Mouse (Mus musculus) adrenal gland, postnatal 4 days (tissue): Measurements from ENCODE around the gene C2cd4d. TPM values are rescaled to one million over a fixed set of nuclear protein-coding genes. Genes with fewer than 3 reads are reported as not detected.

ENCODE experiments used
- DNase-seq, 2 experiments: peaks; one replicate each; pipeline ENCODE4 v3.0.0; 2021 to 2022; ENCODE audit warnings: low spot score in 2 of 2, mixed read lengths in 2 of 2
- total RNA-seq, 2 experiments: library from RNA; stranded (reverse); gene quantifications; 2 replicates each; pipeline ENCODE4 v1.2.3; 2021

C2cd4d gene
- total RNA-seq, 2 experiments from 2014 or later = 0.62 to 0.67 TPM

DNA sequence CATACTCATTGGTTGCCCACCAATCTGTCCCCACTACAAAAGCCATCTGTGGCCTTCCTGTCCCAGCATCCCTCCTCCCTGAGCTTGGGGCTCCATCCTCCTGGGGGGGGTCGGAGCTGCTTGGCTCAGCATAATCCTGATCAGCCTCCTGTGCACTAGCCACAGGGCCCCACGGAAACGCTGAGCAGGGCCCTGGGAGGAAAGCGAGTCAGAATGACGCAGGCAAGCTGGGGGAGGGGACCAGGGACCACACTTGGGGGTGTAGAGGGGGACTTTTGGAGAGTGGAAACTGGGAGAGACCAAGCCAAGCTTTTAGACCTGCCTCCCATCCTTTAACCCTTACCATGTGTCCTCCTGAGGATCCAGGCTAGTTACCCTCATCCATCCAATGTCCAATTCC lies 13.6 kb downstream of the C2cd4d start:
- DNase-seq = no peak

DNA sequence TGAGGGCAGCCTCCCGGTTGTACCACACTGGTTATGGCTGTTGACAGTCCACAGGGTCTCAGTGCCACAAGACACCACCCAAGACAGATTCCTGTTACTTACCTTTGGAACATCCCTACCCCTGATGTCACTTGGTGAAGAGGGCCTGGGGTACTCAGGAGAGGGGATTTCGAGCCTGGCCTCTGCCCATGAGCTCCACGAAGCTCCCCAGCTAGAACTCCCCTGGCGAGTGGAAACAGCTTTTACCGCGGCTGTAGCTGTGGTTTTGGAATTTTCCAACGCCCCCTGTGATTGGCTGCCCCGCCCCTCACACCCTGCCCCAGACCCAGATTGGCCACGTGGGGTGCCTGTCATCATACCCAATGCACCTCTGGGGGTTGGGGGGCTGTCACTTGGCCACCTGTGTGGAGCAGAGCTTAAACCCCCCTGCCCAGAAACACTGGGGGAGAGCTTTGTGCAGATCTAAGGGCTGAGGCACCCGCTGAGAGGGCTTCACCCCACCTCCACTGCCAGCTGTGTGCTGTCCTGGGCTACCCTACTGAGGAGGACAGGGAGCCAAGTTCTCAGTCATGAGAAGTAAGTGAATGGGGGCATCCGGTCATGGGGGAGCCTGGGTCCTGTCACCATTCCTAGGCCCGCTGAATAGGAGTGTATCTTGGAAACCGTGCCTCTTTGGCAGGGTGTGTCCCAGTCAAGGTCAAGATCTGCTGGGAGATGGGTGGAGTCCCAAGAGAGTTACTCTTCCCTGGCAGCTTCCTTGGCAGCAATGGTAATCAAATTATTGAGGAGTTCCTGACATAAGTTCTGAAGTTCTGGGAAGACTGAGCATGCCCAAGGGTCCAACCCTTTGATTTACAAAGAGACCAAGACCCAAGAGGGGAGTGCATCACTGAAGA lies 15.0 kb downstream of the C2cd4d start:
- DNase-seq = no peak

DNA sequence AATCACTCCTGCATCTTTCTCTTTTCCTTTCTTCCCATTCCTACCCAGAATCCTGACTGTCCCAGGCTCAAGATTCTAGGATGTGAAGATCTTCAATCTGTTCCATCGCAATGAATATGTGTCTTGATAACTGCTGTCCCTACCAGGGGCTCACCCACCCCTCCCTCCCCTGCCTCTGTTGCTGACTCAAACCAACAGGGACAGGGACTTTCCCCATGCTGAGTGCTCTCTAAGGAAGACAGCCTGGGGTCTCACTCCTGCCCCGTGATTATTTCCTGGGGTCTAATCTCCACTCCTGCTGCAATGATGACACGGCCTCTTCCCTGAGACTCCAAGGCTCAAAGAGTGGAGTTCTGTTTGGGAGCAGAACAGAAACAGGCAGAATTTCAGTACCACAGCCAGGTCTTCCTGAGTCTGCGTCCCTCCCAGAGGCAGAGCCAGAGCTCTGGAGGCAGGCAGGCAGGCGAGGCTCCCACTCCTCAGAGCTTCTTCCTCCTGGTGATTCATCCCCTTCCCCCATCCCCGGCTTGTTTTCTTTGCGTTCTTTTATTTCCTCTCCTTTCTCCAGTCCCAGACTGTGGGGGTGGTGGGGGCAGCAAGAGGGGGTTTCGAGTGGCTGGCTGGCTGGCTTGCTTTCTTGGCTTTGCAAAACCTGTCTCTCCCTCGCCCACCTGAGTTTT lies 17.7 kb downstream of the C2cd4d start:
- DNase-seq = no peak

DNA sequence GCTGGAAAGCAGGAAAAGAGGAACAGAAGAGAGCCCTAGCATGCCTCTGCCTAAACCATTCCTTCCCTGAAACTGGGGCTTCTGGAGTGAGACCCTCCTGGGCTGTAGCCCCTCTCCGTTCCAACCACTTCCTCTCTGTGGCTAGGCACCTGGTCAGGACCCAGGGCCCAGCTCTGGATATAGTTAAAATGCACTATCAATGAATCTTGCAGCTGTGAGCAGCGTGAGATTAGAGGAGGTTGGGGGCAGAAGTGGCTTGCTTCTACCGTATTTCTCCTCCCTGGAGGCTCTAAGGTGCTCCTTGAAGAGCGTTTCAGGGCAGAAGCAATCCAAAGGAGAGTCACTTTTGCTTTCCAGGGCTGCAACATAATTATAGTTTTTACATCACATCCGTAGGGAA lies 20.1 kb downstream of the C2cd4d start:
- no peak for DNase-seq

DNA sequence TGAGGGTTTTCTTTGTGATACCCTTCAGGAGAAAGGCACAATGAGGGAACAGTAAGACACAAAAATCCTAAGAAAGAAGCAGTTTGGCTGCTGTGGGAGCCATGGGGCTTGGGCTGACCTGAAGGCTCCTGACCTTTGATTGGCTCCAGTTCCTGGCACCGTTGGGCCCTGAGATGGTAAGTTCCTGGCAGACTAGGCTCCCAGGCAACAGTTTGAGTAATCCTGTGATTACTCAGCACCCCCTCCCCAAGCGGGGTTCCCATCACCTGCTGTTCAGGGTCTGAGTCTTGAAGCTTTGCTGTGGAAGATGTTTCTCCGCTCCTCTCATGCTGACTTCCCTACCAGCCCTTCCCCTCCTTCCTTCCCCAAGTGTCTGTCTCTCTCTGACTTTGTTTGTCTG lies 21.2 kb downstream of the C2cd4d start:
- DNase-seq = no peak

DNA sequence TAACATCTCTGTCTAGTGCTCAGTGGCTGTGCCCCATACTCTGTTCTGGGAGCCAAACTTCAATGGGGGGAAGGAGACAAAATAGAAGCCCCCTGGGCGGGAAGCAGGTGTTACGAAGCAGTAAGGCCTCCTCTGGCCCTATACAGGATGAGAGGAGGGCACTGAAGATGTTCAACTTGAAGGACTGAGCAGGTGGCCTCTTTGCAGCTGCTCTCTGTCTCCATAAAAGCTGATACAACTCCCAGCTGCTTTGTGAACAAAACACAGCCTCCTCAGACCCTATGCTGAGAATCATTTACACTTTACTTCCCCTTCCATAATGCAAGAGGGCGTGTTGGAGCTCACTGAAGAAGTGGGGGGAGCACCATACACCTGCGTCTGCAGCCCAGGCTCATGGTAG lies 24.4 kb downstream of the C2cd4d start:
- no peak for DNase-seq

DNA sequence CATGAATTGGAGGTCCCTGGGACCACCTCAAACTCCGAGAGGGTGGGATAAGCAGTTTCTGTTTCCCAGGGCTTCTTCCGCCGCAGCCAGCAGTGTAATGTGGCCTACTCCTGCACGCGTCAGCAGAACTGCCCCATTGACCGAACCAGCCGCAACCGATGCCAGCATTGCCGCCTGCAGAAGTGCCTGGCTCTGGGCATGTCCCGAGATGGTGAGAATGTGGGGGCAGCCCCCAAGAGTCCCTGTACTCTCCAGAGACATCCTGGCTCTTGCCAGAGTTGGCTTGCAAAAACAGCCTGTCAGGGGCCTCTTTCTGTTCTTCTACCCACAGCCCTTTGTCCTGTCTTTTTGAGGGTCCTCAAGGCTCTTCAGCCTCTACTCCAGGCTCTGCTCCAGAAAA lies 25.2 kb downstream of the C2cd4d start:
- DNase-seq = no peak

DNA sequence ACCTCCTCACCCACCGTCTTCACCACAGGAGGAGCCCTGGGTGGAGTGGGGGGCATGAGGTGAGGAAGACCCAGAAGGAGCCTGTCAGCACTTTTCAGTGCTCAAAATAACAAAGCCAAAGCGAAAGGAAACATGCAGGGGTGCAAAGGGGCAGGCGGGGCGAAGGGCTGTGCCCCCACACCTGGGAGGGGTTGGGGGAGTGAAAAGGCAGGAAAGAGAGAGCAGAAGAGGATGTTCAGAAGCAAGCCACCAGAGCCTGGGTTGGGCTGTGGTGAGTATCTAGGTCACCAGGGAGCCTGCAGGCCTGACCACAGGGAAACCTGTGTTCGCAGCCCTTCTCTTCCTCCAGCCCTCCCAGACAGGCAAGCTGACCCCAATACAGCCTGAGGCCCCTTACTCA lies 25.8 kb downstream of the C2cd4d start:
- no peak for DNase-seq

DNA sequence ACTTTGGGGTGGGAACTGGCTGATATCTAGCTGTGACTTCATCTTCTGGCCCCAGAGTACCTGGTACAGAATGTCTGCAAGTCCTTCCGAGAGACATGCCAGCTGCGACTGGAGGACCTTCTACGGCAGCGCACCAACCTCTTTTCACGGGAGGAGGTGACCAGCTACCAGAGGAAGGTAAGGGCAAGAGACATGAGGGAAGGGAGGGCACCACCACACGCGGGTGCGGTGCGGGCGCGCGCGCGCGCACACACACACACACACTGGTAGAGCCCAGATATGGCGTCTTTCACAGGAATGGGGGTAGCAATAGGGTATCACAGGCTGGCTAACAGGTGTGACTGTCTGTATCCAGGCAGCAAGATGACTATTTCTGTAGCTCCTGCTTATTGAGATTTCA lies 27.2 kb downstream of the C2cd4d start:
- no peak for DNase-seq

DNA sequence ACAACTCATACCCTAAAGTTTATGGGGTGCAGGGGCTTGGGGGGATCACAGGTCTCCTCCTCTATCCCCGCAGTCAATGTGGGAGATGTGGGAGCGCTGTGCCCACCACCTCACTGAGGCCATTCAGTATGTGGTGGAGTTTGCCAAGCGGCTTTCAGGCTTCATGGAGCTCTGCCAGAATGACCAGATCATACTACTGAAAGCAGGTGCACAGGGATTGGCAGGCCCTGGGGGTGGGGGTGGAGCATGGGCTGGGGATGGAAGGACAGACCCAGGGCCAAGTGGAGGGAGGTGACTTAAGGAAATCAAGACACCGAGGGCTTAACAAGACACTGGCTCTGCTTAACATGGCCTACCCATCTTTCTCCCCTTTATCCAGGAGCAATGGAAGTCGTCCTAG lies 28.8 kb downstream of the C2cd4d start:
- no peak for DNase-seq

DNA sequence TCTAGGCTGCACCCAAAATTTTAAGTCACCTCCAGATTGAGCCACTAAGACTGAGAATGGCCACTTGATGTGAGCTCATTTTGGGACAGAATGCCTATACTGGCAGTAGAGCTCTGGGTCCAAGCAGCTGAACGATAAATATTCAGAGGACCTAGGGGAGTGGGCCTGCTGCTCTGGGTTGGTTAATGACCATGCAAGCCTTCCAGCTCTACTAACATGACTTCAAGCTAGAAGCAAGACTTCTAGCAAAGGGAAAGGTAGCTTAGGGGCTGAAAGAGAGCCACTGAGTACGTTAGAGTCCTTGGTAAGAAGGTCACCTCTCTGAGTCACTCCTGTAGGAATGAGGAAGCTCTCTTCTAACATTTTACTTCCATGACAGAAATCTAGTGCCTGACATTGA lies 29.9 kb downstream of the C2cd4d start:
- DNase-seq = no peak

DNA sequence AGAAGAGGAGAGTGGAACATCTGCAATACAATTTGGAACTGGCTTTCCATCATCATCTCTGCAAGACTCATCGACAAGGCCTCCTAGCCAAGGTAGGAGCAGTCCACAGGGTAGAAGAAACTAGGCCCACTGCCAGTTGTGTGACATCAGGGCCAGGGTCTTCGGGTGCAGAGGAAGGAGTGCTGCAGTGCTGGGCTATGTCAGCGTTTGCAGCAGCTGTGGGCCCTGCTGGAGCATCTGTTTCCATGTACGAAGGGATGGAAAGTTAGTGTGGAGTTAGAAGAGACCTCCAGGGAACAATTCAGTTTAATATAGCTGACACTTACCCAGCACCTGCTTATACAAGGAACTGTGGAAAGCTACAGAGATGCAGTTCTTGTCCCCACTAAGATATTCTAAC lies 30.8 kb downstream of the C2cd4d start:
- no peak for DNase-seq

DNA sequence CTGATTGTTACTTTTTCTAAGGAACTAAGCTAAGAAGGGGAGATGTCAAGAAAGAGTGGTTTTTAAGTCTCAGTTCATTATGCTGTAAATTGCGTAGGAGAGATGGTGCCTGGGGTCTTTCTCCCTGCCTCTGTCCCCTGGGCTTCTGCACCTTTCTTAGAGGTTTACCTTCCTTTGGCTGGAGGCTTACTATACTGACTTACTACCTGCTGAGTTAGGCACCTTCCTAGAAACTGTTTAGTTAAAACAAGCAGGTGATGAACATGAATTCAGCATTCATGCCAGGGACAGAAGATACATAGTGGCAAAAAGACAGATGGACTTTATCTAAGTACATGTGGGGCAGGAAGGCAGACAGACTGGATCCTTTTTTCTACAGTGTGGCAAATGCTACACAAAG lies 34.1 kb downstream of the C2cd4d start:
- no peak for DNase-seq

DNA sequence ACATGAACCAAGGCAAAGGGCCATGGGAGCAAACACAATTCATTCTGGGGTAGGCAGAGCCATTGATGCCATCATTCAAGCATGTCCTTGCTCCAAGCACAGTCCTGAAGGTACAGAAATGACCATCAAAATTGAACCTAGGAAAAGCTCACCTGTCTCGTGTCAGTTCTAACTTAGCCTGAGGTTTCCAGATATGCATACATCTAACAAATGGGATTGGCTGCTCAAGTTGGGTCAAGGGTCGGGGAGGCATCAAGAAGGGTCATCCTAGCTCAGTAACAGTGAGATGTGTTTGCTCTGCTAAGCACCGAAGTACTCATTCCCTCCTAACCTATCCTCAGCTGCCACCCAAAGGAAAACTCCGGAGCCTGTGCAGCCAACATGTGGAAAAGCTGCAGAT lies 34.6 kb downstream of the C2cd4d start:
- DNase-seq = no peak

DNA sequence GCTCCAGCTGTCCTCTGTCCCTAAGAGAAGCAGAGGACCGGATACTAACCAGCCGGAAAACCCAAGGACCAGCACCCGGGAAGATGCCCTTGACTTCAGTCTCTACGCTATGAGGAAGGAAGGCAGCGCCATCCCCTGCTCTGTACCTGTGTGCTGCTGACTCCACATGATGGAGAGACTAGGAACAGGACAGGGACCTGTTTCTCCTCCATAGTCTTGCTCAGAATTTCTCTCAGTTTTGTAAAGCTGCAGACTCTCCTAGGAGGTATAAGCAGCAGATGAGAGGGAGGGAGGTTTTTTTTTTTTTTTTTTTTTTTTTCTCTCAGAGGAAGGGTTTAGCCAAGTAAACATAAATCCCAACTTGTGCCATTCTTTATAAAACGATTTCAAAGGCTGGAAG lies 36.0 kb downstream of the C2cd4d start, which contains the start of gene Lingo4:
TSS of gene Lingo4 (plus strand) at position 301 of the 400 bp plus-strand sequence.
- no peak for DNase-seq

DNA sequence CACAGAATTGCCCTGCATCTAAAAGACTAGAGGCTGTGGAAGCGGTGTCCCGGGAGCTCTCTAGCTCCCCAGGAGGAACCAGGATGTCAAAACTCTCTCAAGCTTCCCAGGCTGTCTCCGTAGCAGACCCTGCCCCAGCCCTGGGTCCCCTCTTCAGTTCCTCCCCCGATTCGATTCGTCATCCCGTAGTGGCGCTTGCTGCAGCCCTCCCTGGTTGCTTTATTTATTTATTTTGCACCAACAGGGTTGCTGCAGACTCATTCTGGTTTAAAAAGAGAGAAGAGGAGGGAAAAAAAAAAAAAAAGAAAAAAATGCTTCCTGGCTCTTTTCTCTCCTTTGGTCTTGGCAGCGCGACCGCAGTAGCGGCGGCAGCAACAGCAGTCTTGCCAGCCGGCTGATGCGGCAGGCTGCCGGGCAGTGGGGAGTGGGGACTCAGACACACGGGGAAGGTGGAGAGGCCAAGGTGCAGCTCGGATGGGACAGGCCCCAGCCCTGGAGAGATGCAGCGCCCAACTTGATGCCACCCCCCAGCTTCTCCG lies 36.8 kb downstream of the C2cd4d start:
- no peak for DNase-seq

DNA sequence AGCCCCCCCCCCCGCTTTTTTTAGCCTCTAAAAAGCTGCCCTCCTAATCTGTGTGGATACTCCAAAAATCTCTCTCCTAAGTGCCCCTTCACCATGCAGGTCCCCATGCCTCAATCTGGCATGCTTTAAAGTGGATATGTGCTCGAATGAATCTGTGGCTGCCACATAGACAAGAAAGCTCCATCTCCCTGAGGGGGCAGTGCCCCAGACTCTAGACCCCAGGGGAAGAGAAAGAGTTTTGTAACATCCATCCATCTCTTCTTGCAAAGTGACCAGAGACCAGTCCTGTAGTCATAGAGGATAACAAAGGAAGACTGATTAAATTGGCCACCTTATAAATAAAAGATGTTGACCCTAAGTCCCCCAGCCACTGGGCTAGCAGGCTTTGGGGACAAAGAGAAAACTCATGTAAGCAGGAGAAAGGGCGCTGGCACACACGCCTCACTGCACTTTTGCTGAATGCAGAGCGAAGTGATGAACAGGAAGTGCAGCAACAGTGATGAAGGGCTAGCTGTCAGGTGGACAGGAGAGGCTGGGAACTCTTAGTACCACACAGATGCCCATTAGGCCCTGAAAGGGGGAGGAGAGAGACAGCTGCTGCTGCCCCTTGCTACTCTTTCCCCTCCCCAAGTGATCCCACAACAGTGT lies 37.5 kb downstream of the C2cd4d start:
- DNase-seq = no peak

DNA sequence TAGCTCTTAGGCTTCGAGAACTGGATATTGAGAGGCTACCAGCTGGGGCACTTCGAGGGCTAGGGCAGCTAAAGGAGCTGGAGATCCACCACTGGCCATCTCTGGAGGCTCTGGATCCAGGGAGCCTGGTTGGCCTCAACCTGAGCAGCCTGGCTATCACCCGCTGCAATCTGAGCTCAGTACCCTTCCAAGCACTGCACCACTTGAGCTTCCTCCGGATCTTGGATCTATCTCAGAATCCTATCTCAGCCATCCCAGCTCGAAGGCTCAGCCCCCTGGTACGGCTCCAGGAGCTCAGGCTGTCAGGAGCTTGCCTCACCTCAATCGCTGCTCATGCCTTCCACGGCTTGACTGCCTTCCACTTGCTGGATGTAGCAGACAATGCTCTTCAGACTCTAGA lies 40.2 kb downstream of the C2cd4d start:
- no peak for DNase-seq

DNA sequence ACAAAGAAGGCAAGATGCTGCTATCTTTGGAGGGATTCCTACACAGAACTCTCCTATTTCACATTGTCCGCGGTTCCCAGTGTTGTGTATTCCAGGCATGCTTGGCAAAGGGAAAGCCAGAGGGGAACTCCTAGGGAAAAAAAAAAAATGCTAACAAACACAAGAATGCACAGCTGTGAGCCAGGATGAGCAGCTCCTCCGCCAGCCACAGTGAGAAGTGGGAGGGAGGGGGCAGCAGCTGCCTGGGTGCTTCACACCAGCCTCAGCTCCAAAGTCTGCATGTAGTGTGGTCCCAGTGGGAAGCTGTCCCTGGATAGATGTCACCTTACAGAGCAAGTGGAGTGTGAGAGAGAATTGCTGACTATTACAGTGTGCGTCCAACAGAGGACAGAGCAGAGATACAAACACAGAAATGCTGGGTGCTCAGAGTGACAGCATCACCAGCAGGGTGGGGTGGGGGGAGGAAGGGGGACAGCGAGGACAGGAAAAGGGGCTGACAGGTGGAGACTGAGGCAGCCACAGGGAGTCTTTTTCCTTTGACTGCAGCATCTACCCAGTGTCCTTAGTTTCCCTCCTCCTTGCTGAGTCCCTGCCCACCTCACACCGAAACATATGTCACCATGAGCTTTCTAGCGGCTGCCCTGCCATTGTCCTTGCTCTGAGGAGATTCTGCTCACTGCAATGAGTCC lies 42.3 kb downstream of the C2cd4d start:
- no peak for DNase-seq

DNA sequence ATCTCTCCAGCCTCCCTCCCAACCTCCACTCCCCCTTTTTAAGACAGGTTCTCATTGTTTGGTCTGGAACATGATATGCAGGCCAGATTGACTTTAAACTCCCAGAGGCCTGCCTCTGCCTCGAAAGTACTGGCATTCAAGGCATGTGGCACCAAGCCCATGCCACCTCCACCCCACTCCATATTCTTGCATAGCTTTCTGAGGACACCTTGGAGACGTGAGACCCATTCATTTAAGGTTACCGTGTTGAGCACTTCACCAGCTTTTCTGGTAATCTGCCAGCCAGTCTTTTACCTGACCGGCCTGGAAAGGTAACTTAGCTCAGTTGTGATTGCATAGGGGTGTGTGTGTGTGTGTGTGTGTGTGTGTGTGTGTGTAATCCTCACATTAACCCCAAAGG lies 43.3 kb downstream of the C2cd4d start:
- DNase-seq = no peak

DNA sequence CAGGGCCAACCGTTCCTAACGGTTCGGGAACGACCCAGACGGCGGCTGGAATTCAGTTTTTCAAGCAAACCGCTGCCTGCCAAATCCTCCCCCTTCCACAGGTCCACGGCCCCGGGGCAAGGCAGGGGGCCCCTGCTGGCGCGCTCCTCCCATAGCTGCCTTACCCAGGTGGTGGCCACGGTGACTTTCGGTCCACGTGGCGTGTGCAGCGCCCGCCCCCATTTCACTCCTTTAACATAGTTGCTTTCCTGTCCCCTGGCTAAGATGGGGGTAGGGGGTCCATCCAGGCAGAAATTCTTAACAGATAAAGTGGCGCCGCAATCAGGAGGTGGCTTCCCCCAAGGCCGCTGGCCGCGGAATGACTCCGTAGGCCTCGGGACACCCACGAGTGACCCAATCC lies 50.3 kb downstream of the C2cd4d start:
- DNase-seq = no peak
